Mouse (Mus musculus) stomach, postnatal 0 days (tissue): ENCODE data around the gene Pakap.

Experiments used
- CTCF ChIP-seq: IDR thresholded peaks from 2 replicates; pipeline ENCODE4 v1.5.1; 2016; ENCODE audit warnings: antibody characterized with exemption, low read depth, mild to moderate bottlenecking, moderate library complexity
- EP300 ChIP-seq: optimal IDR thresholded peaks from 2 replicates; pipeline ENCODE3; 2016; ENCODE audit warnings: antibody characterized with exemption

GRCm38 (mm10) chr4:57651547-57651946, 83.6 kb downstream of the Pakap start:
- TF ChIP-seq CTCF (no peak), EP300 (no peak)
